Mouse (Mus musculus): Measurements from ENCODE around the gene Rbfox3. TPM values are rescaled to one million over a fixed set of nuclear protein-coding genes. Genes with fewer than 3 reads are reported as not detected.
A peak's percentile ranks its signal among the peaks of the same experiment; 100 is the strongest.

Rbfox3 gene
- total RNA-seq, 2 experiments from 2014 or later, result not detected

GRCm38 (mm10) chr11:118610128-118610527 is 301.3 kb downstream of the Rbfox3 start:
- ATAC-seq (replicated peaks; ENCODE audit: poor library complexity), result no peak

GRCm38 (mm10) chr11:118609236-118610000 is 302.0 kb downstream of the Rbfox3 start:
- ATAC-seq (replicated peaks; ENCODE audit: poor library complexity), result no peak

GRCm38 (mm10) chr11:118607927-118608326 is 303.5 kb downstream of the Rbfox3 start:
- ATAC-seq (replicated peaks; ENCODE audit: poor library complexity), result no peak

- no peak for ATAC-seq (replicated peaks; ENCODE audit: poor library complexity)
These were observed 305.8 kb downstream of the Rbfox3 start for GRCm38 (mm10) chr11:118605570-118605969.

- no peak; the same call in 1 of the 2 replicates for ATAC-seq (replicated peaks; ENCODE audit: poor library complexity)
These were observed 307.2 kb downstream of the Rbfox3 start for GRCm38 (mm10) chr11:118604206-118604605.

- ATAC-seq (replicated peaks; ENCODE audit: poor library complexity), result peak; percentile 64
These were observed 308.3 kb downstream of the Rbfox3 start for GRCm38 (mm10) chr11:118603126-118603525.

GRCm38 (mm10) chr11:118601484-118601883 is 309.9 kb downstream of the Rbfox3 start:
- ATAC-seq (replicated peaks; ENCODE audit: poor library complexity), result no peak

- ATAC-seq (replicated peaks; ENCODE audit: poor library complexity), result no peak
These were observed 311.2 kb downstream of the Rbfox3 start for GRCm38 (mm10) chr11:118600168-118600567.

- no peak for ATAC-seq (replicated peaks; ENCODE audit: poor library complexity)
These were observed 312.7 kb downstream of the Rbfox3 start for GRCm38 (mm10) chr11:118598726-118599125.

GRCm38 (mm10) chr11:118584826-118585225 is 326.6 kb downstream of the Rbfox3 start:
- peak; percentile 99 for ATAC-seq (replicated peaks; ENCODE audit: poor library complexity)

GRCm38 (mm10) chr11:118583989-118584388 is 327.4 kb downstream of the Rbfox3 start:
- no peak for ATAC-seq (replicated peaks; ENCODE audit: poor library complexity)

- no peak for ATAC-seq (replicated peaks; ENCODE audit: poor library complexity)
These were observed 327.8 kb downstream of the Rbfox3 start for GRCm38 (mm10) chr11:118583573-118583972.

- ATAC-seq (replicated peaks; ENCODE audit: poor library complexity), result no peak
These were observed 330.4 kb downstream of the Rbfox3 start for GRCm38 (mm10) chr11:118581019-118581418.

- no peak for ATAC-seq (replicated peaks; ENCODE audit: poor library complexity)
These were observed 331.8 kb downstream of the Rbfox3 start for GRCm38 (mm10) chr11:118579622-118580021.

- no peak for ATAC-seq (replicated peaks; ENCODE audit: poor library complexity)
These were observed 334.1 kb downstream of the Rbfox3 start for GRCm38 (mm10) chr11:118577271-118577670.

GRCm38 (mm10) chr11:118576611-118577010 is 334.8 kb downstream of the Rbfox3 start:
- no peak for ATAC-seq (replicated peaks; ENCODE audit: poor library complexity)

- no peak for ATAC-seq (replicated peaks; ENCODE audit: poor library complexity)
These were observed 337.0 kb downstream of the Rbfox3 start for GRCm38 (mm10) chr11:118574418-118574817.

- ATAC-seq (replicated peaks; ENCODE audit: poor library complexity), result peak; percentile 55; the same call in 1 of the 2 replicates
These were observed 337.8 kb downstream of the Rbfox3 start for GRCm38 (mm10) chr11:118573569-118573968.

GRCm38 (mm10) chr11:118573000-118573399 is 338.4 kb downstream of the Rbfox3 start:
- no peak for ATAC-seq (replicated peaks; ENCODE audit: poor library complexity)

GRCm38 (mm10) chr11:118570164-118570563 is 341.2 kb downstream of the Rbfox3 start:
- ATAC-seq (replicated peaks; ENCODE audit: poor library complexity), result no peak

- no peak for ATAC-seq (replicated peaks; ENCODE audit: poor library complexity)
These were observed 341.8 kb downstream of the Rbfox3 start for GRCm38 (mm10) chr11:118569571-118570062.

GRCm38 (mm10) chr11:118563877-118564276 is 347.5 kb downstream of the Rbfox3 start:
- no peak for ATAC-seq (replicated peaks; ENCODE audit: poor library complexity)

GRCm38 (mm10) chr11:118562847-118563246 is 348.6 kb downstream of the Rbfox3 start:
- no peak for ATAC-seq (replicated peaks; ENCODE audit: poor library complexity)
